14 mouse cellular contexts compared by ENCODE assay signal in the genomic region with DNA sequence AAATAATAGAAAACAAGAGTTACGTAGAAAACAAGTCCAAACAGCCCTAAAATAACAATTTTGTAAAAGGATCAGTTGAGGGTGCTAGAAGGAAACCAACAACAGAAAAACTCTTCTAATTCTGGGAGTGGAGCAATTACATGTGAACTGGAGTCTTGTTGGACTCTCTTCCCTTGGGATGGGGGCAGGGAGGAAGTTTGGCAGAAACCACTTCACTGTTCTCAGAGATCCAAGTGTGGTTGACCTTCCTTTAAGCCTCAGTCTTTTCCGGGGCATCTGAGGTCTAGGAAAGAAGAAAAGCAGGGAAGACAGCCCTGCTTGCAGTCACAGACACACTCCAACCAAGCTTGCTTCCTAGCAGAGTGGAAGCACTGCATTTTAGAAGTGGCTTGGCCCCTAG.
DNase-seq lines count a peak whose midpoint lies in the region; ATAC-seq and TF ChIP-seq lines count a peak whose summit lies in the region.
"Had no signal": no experiment of that assay in that cellular context is flagged by ENCODE, and none has a peak within 500 bp of the region (broad histone marks: within the 10 kb centered on the region; RNA-seq: fewer than 3 reads in every experiment).

No protein-coding gene starts in this region.

- H3K4me1 ChIP-seq in embryonic facial prominence, embryonic 14.5 days (ENCODE audit: control insufficient read depth, insufficient read depth, low read length): no peaks in the 10 kb centered on the region
- H3K4me1 ChIP-seq in embryonic facial prominence, embryonic 10.5 days: peaks cover 6% of the 10 kb centered on the region; the same call in 1 of the 2 replicates
- no peaks in the 10 kb centered on the region for H3K4me1 ChIP-seq in lung, adult 2 months (ENCODE audit: control insufficient read depth, insufficient read depth, low read length)
- H3K4me1 ChIP-seq: hindbrain, embryonic 12.5 days; stomach, embryonic 15.5 days had no signal

- no peaks in the 10 kb centered on the region for H3K9me3 ChIP-seq in embryonic facial prominence, embryonic 14.5 days (ENCODE audit: control insufficient read depth, low read length)
- no peaks in the 10 kb centered on the region for H3K9me3 ChIP-seq in embryonic facial prominence, embryonic 10.5 days
- H3K9me3 ChIP-seq: hindbrain, embryonic 12.5 days; stomach, embryonic 15.5 days had no signal

- no peaks in the 10 kb centered on the region for H3K36me3 ChIP-seq in embryonic facial prominence, embryonic 14.5 days (ENCODE audit: control insufficient read depth, insufficient read depth, low read length)
- H3K36me3 ChIP-seq in embryonic facial prominence, embryonic 10.5 days (replicated peaks): no peaks in the 10 kb centered on the region
- H3K36me3 ChIP-seq: hindbrain, embryonic 12.5 days; stomach, embryonic 15.5 days had no signal

- 38% methylated on average over 2 of the region's 2 CpGs for WGBS in embryonic facial prominence, embryonic 14.5 days
- WGBS in embryonic facial prominence, embryonic 10.5 days: 44% methylated on average over 2 of the region's 2 CpGs
- WGBS in lung, adult 2 months: 33% methylated on average over 2 of the region's 2 CpGs

- DNase-seq in embryonic facial prominence, embryonic 14.5 days (ENCODE audit: low spot score): peak; percentile 16
- no peak for DNase-seq in embryonic facial prominence, embryonic 10.5 days (ENCODE audit: low spot score)
- peak; percentile 26 for DNase-seq in lung, postnatal 14 days
- DNase-seq in lung, adult 2 months: no peak
- peak; percentile 24 to 55 for DNase-seq in gastrocnemius, postnatal 36 days
- peak; percentile 26 for DNase-seq in lung, postnatal 36 days
- DNase-seq in thymus, postnatal 0 days (ENCODE audit: low spot score): no peak
- DNase-seq: B cell, adult 2 months; cerebellum, postnatal 36 days had no signal

- no peak for ATAC-seq in embryonic facial prominence, embryonic 14.5 days (ENCODE audit: low read depth)
- ATAC-seq in activated CD4-positive, CD25-positive, alpha-beta regulatory T cell, adult 4 months: no peak

- no peak for TF ChIP-seq POLR2A in lung, adult 2 months (IDR thresholded peaks at IDR 0.05; ENCODE audit: borderline replicate concordance, extremely low read depth, low read depth, low read length)

- intact Hi-C loops in gastrocnemius, postnatal 36 days (cut with DNase I): no loop called here

- no peaks in the 10 kb centered on the region for H3K27me3 ChIP-seq in embryonic facial prominence, embryonic 14.5 days (replicated peaks; ENCODE audit: control insufficient read depth, insufficient read depth, low read length)
- no peaks in the 10 kb centered on the region for H3K27me3 ChIP-seq in embryonic facial prominence, embryonic 10.5 days (replicated peaks; ENCODE audit: low read depth, poor library complexity, severe bottlenecking)
- H3K27me3 ChIP-seq: hindbrain, embryonic 12.5 days; stomach, embryonic 15.5 days had no signal

- H3K27ac ChIP-seq in embryonic facial prominence, embryonic 14.5 days (replicated peaks; ENCODE audit: low read depth, low read length): no peak overlapping the region
- H3K27ac ChIP-seq in embryonic facial prominence, embryonic 10.5 days (replicated peaks): no peak overlapping the region
- H3K27ac ChIP-seq: hindbrain, embryonic 12.5 days; layer of hippocampus, adult 2 months; stomach, embryonic 15.5 days had no signal

- H3K4me2 ChIP-seq in embryonic facial prominence, embryonic 14.5 days (ENCODE audit: low read depth, low read length): no peak overlapping the region
- H3K4me2 ChIP-seq: hindbrain, embryonic 12.5 days; stomach, embryonic 15.5 days had no signal

- no peak overlapping the region for H3K4me3 ChIP-seq in embryonic facial prominence, embryonic 14.5 days (ENCODE audit: low read depth, low read length)
- no peak overlapping the region for H3K4me3 ChIP-seq in embryonic facial prominence, embryonic 10.5 days
- no peak overlapping the region for H3K4me3 ChIP-seq in lung, adult 2 months (replicated peaks; ENCODE audit: extremely low read depth, low read depth, low read length)
- H3K4me3 ChIP-seq: hindbrain, embryonic 12.5 days; layer of hippocampus, adult 2 months; myocyte; stomach, embryonic 15.5 days had no signal

- TF ChIP-seq CTCF in lung, adult 2 months (IDR thresholded peaks at IDR 0.05; ENCODE audit: insufficient read depth, low read length): no peak

- H3K9ac ChIP-seq in embryonic facial prominence, embryonic 14.5 days (ENCODE audit: low read depth, low read length): no peak overlapping the region
- H3K9ac ChIP-seq: hindbrain, embryonic 12.5 days; stomach, embryonic 15.5 days had no signal

Comparison
In these comparisons a context has a peak if more than half of its experiments do, and no peak if none do; other contexts are left out.
1. DNase-seq: peak in embryonic facial prominence, embryonic 14.5 days (single experiment), lung, postnatal 14 days (single experiment), gastrocnemius, postnatal 36 days (2 of 2) and lung, postnatal 36 days (single experiment); none in embryonic facial prominence, embryonic 10.5 days (single experiment), lung, adult 2 months (single experiment) and thymus, postnatal 0 days (single experiment).